Mouse (Mus musculus): ENCODE measurements around the gene Uaca.
A peak's percentile ranks its signal among the peaks of the same experiment; 100 is the strongest.

Uaca gene

GRCm38 (mm10) chr9:60878630-60879029, 84.3 kb downstream of the Uaca start:
- DNase-seq (ENCODE audit: low read depth, low spot score), result no peak

DNA sequence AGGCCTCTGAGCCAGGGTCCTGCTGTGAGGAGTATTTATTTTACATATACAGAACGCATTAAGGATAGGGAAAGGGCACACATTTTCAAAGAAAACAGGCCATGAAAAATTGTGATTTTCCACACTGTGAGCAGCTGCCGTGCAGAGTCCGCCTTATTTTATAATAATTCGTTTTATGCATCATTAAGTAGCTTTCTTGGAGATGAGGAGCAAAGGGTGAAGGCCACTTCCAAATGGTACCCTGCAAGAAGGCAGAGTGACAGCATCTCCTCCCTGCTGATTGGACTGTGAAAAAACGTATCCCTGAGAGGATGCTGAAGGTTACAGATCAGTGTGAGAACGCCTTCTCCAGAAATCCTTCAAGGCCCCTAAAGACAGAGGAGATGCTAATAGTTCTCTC, 90.8 kb downstream of the Uaca start:
- DNase-seq (ENCODE audit: low read depth, low spot score), result no peak

DNA sequence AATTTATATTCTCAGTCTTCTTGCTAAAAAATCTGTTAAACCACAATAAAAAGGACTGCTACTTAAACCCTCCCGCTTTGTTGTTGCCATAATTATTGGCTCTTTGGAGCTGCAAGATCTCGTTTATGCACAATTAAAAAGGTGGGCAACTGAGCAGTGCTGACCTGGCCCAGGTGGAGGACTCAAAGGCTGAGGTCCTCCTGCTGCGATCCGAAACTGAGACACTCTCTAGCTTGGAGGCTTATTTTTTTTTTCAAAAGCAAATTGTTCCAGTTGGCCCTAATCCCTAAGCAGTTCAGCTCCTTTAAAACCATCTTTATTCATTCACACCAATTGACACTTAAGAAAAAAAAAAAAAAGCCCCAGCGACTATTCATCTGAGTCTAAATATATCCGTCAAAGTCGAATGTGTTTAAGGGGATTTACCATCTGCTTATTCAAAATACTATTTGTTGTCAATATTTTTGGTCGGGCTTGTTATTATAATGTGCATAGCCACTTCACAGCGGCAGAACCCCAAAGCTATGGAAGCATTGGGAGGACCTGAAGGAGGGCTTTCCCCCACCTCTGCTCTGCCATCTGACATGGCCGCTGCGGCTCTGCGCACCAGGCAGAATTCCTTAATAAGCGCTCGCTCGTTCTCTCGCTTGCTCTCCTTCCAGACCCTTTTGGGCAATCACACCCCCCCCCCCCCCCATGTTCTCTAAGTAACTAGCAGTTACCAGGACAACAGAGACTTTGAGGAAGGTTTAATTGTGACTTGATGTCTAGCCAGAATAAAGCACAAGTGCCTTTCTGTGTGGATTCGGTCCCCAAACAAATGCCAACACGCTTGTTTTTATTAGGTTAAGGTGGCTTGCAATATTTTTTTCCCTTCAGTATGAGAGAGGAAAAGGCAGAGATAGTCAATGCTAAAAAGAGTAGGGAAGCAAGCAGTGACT, 92.4 kb downstream of the Uaca start:
- peak; percentile 12 for DNase-seq (ENCODE audit: low read depth, low spot score)

GRCm38 (mm10) chr9:60887389-60887811, 93.1 kb downstream of the Uaca start:
- DNase-seq (ENCODE audit: low read depth, low spot score), result no peak

DNA sequence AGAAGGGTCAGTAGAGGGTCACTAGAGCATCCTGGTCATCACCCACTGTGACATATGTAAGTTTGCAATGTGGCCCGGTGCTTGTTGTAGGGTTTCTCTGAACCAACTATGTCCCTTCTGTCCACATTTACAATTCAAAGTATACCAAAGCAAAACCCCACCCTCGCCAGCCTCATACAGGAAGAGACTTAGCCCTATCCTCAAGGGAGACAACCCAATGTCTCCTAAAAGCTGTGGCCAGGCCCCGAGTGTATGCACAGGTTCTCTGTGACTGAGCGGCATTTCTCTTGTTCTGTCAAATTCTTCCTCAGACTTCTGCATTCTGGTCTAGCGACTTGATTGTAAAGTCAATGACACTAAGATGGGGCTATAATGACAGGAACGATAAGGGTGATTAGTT, 99.2 kb downstream of the Uaca start:
- no peak for DNase-seq (ENCODE audit: low read depth, low spot score)

GRCm38 (mm10) chr9:60895486-60896110, 101.3 kb downstream of the Uaca start:
- DNase-seq (ENCODE audit: low read depth, low spot score), result peak; percentile 70

GRCm38 (mm10) chr9:60898291-60899020, 104.1 kb downstream of the Uaca start:
- DNase-seq (ENCODE audit: low read depth, low spot score), result no peak

DNA sequence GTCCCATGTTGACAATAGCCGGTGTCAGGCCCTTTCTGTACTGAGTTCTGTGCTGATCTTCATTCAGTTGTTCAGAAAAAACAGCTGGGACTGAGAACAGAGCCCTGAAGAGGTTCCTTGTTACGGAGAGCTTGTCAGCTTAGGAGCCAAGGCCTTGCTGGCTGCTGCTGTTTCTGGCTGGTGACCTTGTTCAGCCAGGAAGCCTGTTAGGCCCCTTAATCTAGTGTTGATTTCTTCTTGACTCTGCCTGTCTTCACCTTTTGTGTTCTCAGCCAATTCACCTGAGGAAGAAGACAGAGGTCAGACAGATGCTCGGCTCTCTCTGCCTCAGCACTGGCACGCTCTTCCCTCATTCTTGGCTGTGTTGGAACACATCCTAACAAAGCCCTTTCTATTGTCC, 104.9 kb downstream of the Uaca start:
- no peak for DNase-seq (ENCODE audit: low read depth, low spot score)

GRCm38 (mm10) chr9:60899797-60900459, 105.6 kb downstream of the Uaca start:
- no peak for DNase-seq (ENCODE audit: low read depth, low spot score)

DNA sequence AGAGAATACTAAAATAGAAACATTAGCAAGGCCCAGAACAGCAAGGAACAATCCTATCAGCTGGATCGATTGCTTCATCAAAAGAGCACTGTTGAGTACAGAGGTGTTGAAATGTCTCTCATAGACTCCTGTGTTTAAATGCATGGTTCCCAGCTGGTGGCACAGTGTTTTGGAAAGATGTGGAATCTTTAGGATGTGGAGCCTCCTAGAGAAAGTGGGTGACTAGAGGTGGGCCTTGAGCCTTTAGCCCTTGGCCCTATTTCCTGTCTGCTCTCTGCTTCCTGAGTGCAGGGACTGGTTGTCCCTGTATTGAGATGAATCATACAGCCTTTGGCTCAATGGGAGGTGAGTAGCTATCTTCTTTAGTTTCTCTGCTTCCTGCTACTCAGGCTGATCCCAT, 117.9 kb downstream of the Uaca start:
- DNase-seq (ENCODE audit: low read depth, low spot score), result no peak

GRCm38 (mm10) chr9:60913626-60914025, 119.3 kb downstream of the Uaca start:
- DNase-seq (ENCODE audit: low read depth, low spot score), result no peak

DNA sequence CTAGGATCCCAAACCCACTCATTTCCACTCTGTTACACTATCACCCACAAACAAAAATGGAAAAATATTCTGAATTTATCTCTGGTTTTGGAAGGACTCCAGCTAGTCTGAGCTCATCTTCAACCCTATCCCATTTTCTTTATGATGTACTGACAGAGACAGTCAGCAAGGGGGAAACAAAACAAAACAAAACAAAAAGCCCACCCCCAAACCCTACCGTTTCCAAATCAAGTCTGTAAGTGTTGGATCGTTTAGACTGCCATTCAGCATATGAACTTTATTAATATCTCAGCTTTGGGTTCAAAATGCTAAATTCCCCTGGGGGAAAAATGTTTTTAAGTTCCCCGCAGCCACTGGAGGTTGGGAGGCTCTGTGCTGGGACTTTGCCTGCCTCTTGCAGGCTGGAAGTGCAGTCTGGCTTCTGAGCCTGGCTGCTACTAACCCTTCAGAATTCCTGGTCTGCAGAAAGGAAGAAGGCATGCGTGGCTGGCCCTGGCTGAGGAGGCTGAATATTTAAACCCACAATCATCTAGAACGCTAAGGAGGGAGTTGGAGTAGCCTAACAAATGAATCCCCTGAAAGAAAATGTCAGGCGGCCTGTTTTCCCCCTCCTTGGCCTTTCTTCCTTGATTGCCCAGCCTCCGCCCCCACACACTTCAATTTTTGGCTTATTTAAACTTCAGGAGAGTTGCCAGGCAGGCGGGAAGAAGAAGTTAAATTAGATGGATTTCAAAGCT, 125.8 kb downstream of the Uaca start:
- no peak for DNase-seq (ENCODE audit: low read depth, low spot score)

- no peak for DNase-seq (ENCODE audit: low read depth, low spot score)
These were observed 126.3 kb downstream of the Uaca start for GRCm38 (mm10) chr9:60920673-60921062.

GRCm38 (mm10) chr9:60921287-60921686, 126.9 kb downstream of the Uaca start:
- no peak for DNase-seq (ENCODE audit: low read depth, low spot score)

DNA sequence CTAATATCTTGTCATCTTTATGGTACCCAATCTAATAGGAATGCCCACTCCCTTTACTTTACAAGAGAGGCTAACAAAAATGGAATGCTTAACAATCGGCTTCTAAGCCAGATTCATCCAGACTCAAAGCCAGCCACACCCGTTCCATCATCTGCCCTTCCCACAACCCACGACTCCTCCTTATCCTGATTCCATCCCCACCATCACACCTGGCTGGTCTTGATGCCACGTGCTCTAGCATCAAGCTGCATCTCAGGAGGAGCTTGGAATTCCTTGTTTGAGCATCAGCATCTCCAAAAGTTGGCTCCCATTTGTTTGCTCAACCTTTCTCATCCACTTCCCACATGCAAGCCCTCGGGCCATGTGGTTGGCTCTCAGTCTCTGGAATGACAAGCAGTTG, 127.5 kb downstream of the Uaca start:
- DNase-seq (ENCODE audit: low read depth, low spot score), result no peak

GRCm38 (mm10) chr9:60926301-60926700, 132.0 kb downstream of the Uaca start:
- peak; percentile 80 for DNase-seq (ENCODE audit: low read depth, low spot score)

DNA sequence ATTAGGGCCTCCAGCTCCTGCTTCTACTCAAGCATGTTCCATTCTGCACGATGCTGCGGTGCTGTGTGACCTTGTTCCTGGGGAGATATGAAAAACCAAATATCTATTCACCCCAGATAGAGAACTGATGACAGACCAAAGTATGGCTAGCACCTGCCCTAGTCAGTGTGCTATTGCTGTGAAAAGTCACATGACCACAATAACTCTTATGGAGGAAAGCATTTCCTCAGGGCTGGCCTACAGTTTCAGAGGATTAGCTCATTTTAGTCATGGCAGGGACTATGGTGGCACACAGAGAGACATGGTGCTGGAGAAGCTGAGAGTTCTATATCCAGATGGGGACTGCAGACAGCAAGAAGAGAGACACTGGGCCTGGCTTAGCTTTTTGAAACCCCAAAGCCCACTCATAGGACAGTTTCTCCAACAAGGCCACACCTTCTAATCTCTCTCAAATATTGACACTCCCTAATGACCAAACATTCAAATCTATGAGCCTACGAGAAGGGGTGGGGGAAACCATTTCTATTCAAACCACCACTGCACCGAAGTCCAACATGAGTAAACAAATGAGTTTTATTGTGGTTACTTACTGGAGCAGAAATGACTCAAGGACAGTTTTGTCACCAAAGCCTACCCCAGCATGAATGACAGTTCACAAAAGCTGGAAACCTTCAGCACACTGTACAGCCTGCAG, 135.1 kb downstream of the Uaca start:
- DNase-seq (ENCODE audit: low read depth, low spot score), result no peak
